Mouse (Mus musculus) midbrain, embryonic 14.5 days (tissue): Measurements from ENCODE around the gene Adipoq. TPM values are rescaled to one million over a fixed set of nuclear protein-coding genes. Genes with fewer than 3 reads are reported as not detected.
"Not testable (repeated sequence)": the region's sequence is repeated elsewhere in the genome, so short reads cannot be mapped to it uniquely, and the experiment has no call there.

Experiments
- ATAC-seq: fragments of 200-750 bp; cut with Nextera tagmentation; 2 replicates; pipeline ENCODE4 v1.8.0; 2017; ENCODE audit warnings: moderate number of reproducible peaks, moderate library complexity; ENCODE audit not compliant: low FRiP score, low TSS enrichment
- DNase-seq: peaks from one replicate; pipeline ENCODE4 v3.0.0-alpha.2; 2015
- H3K27ac ChIP-seq: fragments of 300-500 bp; sonication (generic); replicated peaks from 2 replicates; pipeline ENCODE4 v1.5.1; 2014; ENCODE audit warnings: mild to moderate bottlenecking, low read depth, low read length, moderate library complexity
- H3K27me3 ChIP-seq: fragments of 300-500 bp; sonication (generic); 2 replicates; pipeline ENCODE4 v1.6.1; 2014; ENCODE audit warnings: low read length, control low read depth, mixed read lengths; ENCODE audit not compliant: control insufficient read depth, insufficient read depth
- H3K36me3 ChIP-seq: fragments of 300-500 bp; sonication (generic); 2 replicates; pipeline ENCODE4 v1.6.1; 2014; ENCODE audit warnings: low read length, control low read depth; ENCODE audit not compliant: control insufficient read depth, insufficient read depth
- H3K4me1 ChIP-seq: fragments of 300-500 bp; sonication (generic); 2 replicates; pipeline ENCODE4 v1.6.1; 2014; ENCODE audit warnings: mild to moderate bottlenecking, antibody characterized with exemption, low read length, control low read depth; ENCODE audit not compliant: control insufficient read depth, insufficient read depth
- H3K4me2 ChIP-seq: fragments of 300-500 bp; sonication (generic); 2 replicates; pipeline ENCODE4 v1.6.1; 2014; ENCODE audit warnings: mild to moderate bottlenecking, low read length, moderate library complexity
- H3K4me3 ChIP-seq: fragments of 300-500 bp; sonication (generic); replicated peaks from 2 replicates; pipeline ENCODE4 v1.5.1; 2014; ENCODE audit warnings: low read depth, low read length
- H3K9ac ChIP-seq: fragments of 300-500 bp; sonication (generic); replicated peaks from 2 replicates; pipeline ENCODE4 v1.6.1; 2014; ENCODE audit warnings: mild to moderate bottlenecking, low read length, moderate library complexity
- H3K9me3 ChIP-seq: fragments of 300-500 bp; sonication (generic); 2 replicates; pipeline ENCODE4 v1.6.1; 2016; ENCODE audit warnings: low read length, control low read depth, mixed read lengths; ENCODE audit not compliant: control insufficient read depth
- WGBS: fragments of 180-500 bp; shearing (Covaris S2); extraction: QIAGEN DNeasy Blood & Tissue Kit; methylation state at CpG from one replicate; pipeline ENCODE4 v1.1.7; 2014; 5-methylcytosine and 5-hydroxymethylcytosine counted together
- polyA plus RNA-seq: library from polyadenylated mRNA; unstranded; fragments of >200 nt; fragmentation: Nextera tagmentation; extraction: Ambion mirVana; gene quantifications from 2 replicates; pipeline ENCODE4 v1.2.1, GENCODE M21; 2014

The Adipoq gene
- not detected in 2 replicates for polyA plus RNA-seq

GRCm38 (mm10) chr16:23146280-23146679 is at the start of gene Adipoq:
Gene Adipoq (plus strand): TSS chr16:23146536.
- H3K9ac ChIP-seq = no peak within 1 kb of the TSS
- H3K4me1 ChIP-seq = no peaks in the 10 kb centered on the region
- DNase-seq (no peak), ATAC-seq (no peak)
- WGBS = 89% methylated on average over 3 of the region's 3 CpGs
- H3K4me3 ChIP-seq = no peak within 1 kb of the TSS
- H3K36me3 ChIP-seq = no peaks in the 10 kb centered on the region
- no peaks in the 10 kb centered on the region for H3K27me3 ChIP-seq
- no peaks in the 10 kb centered on the region for H3K9me3 ChIP-seq
- no peak within 1 kb of the TSS for H3K4me2 ChIP-seq
- H3K27ac ChIP-seq = no peak within 1 kb of the TSS

GRCm38 (mm10) chr16:23096886-23097285 is 49.5 kb upstream of the Adipoq start:
- not testable (repeated sequence) for DNase-seq, H3K27me3 ChIP-seq, H3K4me3 ChIP-seq, H3K4me2 ChIP-seq, H3K36me3 ChIP-seq, H3K27ac ChIP-seq, H3K9me3 ChIP-seq, ATAC-seq, H3K9ac ChIP-seq, H3K4me1 ChIP-seq
- WGBS = 94% methylated on average over 1 of the region's 1 CpGs

- H3K4me1 ChIP-seq, H3K9me3 ChIP-seq, H3K9ac ChIP-seq, H3K27me3 ChIP-seq, H3K4me3 ChIP-seq, ATAC-seq, H3K27ac ChIP-seq, DNase-seq, H3K36me3 ChIP-seq, H3K4me2 ChIP-seq: not testable (repeated sequence)
- WGBS = 87% methylated on average over 8 of the region's 8 CpGs
Observed at GRCm38 (mm10) chr16:23097290-23098104, 48.8 kb upstream of the Adipoq start.

- H3K4me1 ChIP-seq, H3K9me3 ChIP-seq, H3K36me3 ChIP-seq, DNase-seq, H3K9ac ChIP-seq, H3K27ac ChIP-seq, H3K4me3 ChIP-seq, ATAC-seq, H3K27me3 ChIP-seq, H3K4me2 ChIP-seq: not testable (repeated sequence)
- WGBS = 98% methylated on average over 1 of the region's 1 CpGs
Observed at GRCm38 (mm10) chr16:23098105-23098452, 48.3 kb upstream of the Adipoq start.

GRCm38 (mm10) chr16:23099632-23100031 is 46.7 kb upstream of the Adipoq start:
- H3K36me3 ChIP-seq = no peaks in the 10 kb centered on the region
- H3K4me1 ChIP-seq = peaks cover 5% of the 10 kb centered on the region; the same call in 1 of the 2 replicates
- no peaks in the 10 kb centered on the region for H3K9me3 ChIP-seq
- H3K27me3 ChIP-seq = no peaks in the 10 kb centered on the region
- H3K9ac ChIP-seq = peak overlapping the region; percentile 39
- no peak for ATAC-seq
- H3K4me2 ChIP-seq = peak overlapping the region; percentile 60
- peak overlapping the region; percentile 29 for H3K4me3 ChIP-seq
- DNase-seq = no peak
- no peak overlapping the region for H3K27ac ChIP-seq
- 3% methylated on average over 12 of the region's 12 CpGs for WGBS

GRCm38 (mm10) chr16:23100099-23100575 is 46.2 kb upstream of the Adipoq start:
- peaks cover 5% of the 10 kb centered on the region; the same call in 1 of the 2 replicates for H3K4me1 ChIP-seq
- DNase-seq (peak; percentile 60), ATAC-seq (no peak; the same call in 1 of the 2 replicates)
- peak overlapping the region; percentile 60 for H3K4me2 ChIP-seq
- WGBS = 2% methylated on average over 9 of the region's 9 CpGs
- no peak overlapping the region for H3K27ac ChIP-seq
- H3K9ac ChIP-seq = peak overlapping the region; percentile 39
- no peaks in the 10 kb centered on the region for H3K9me3 ChIP-seq
- H3K36me3 ChIP-seq = no peaks in the 10 kb centered on the region
- H3K27me3 ChIP-seq = no peaks in the 10 kb centered on the region
- peak overlapping the region; percentile 29 for H3K4me3 ChIP-seq

GRCm38 (mm10) chr16:23100613-23101012 is 45.7 kb upstream of the Adipoq start:
- Histone ChIP-seq H3K4me1 (peaks cover 5% of the 10 kb centered on the region; the same call in 1 of the 2 replicates), H3K9ac (peak overlapping the region; percentile 39; the same call in 1 of the 2 replicates), H3K4me2 (peak overlapping the region; percentile 60), H3K9me3 (no peaks in the 10 kb centered on the region), H3K27ac (no peak overlapping the region), H3K27me3 (no peaks in the 10 kb centered on the region), H3K36me3 (no peaks in the 10 kb centered on the region), H3K4me3 (peak overlapping the region; percentile 29; the same call in 1 of the 2 replicates)
- 13% methylated on average over 10 of the region's 10 CpGs for WGBS
- ATAC-seq (no peak), DNase-seq (no peak)

- H3K4me3 ChIP-seq = no peak overlapping the region
- no peak overlapping the region for H3K9ac ChIP-seq
- no peaks in the 10 kb centered on the region for H3K9me3 ChIP-seq
- no peak for DNase-seq
- peaks cover 5% of the 10 kb centered on the region; the same call in 1 of the 2 replicates for H3K4me1 ChIP-seq
- 18% methylated on average over 15 of the region's 15 CpGs for WGBS
- H3K27ac ChIP-seq = no peak overlapping the region
- H3K27me3 ChIP-seq = no peaks in the 10 kb centered on the region
- no peak for ATAC-seq
- H3K36me3 ChIP-seq = no peaks in the 10 kb centered on the region
- peak overlapping the region; percentile 37 for H3K4me2 ChIP-seq
Observed at GRCm38 (mm10) chr16:23102340-23103037, 43.8 kb upstream of the Adipoq start.
